Mouse (Mus musculus) hindbrain, embryonic 14.5 days (tissue): ENCODE data around the gene Notum. TPM values are rescaled to one million over a fixed set of nuclear protein-coding genes. Genes with fewer than 3 reads are reported as not detected.

Source experiments
- ATAC-seq: fragments of 200-750 bp; cut with Nextera tagmentation; 2 replicates; pipeline ENCODE4 v1.8.0; 2017; ENCODE audit warnings: moderate number of reproducible peaks, mild to moderate bottlenecking, moderate TSS enrichment, moderate library complexity; ENCODE audit not compliant: low FRiP score
- DNase-seq: peaks from one replicate; pipeline ENCODE4 v3.0.0-alpha.2; 2015; ENCODE audit warnings: low spot score
- H3K27ac ChIP-seq: fragments of 300-500 bp; sonication (generic); 2 replicates; pipeline ENCODE4 v1.5.1; 2014; ENCODE audit warnings: mild to moderate bottlenecking, moderate library complexity
- H3K27me3 ChIP-seq: fragments of 300-500 bp; sonication (generic); 2 replicates; pipeline ENCODE4 v1.6.1; 2014; ENCODE audit warnings: mild to moderate bottlenecking, low read length, mixed read lengths; ENCODE audit not compliant: control insufficient read depth, insufficient read depth
- H3K36me3 ChIP-seq: fragments of 300-500 bp; sonication (generic); replicated peaks from 2 replicates; pipeline ENCODE4 v1.6.1; 2014; ENCODE audit not compliant: control insufficient read depth, insufficient read depth
- H3K4me1 ChIP-seq: fragments of 300-500 bp; sonication (generic); replicated peaks from 2 replicates; pipeline ENCODE4 v1.6.1; 2014; ENCODE audit warnings: antibody characterized with exemption, low read length, mixed read lengths; ENCODE audit not compliant: control insufficient read depth, insufficient read depth
- H3K4me2 ChIP-seq: fragments of 300-500 bp; sonication (generic); replicated peaks from 2 replicates; pipeline ENCODE4 v1.6.1; 2014; ENCODE audit warnings: mild to moderate bottlenecking, moderate library complexity
- H3K4me3 ChIP-seq: fragments of 300-500 bp; sonication (generic); replicated peaks from 2 replicates; pipeline ENCODE4 v1.5.1; 2014; ENCODE audit warnings: mild to moderate bottlenecking, low read length
- H3K9ac ChIP-seq: fragments of 300-500 bp; sonication (generic); 2 replicates; pipeline ENCODE4 v1.6.1; 2014
- H3K9me3 ChIP-seq: fragments of 300-500 bp; sonication (generic); 2 replicates; pipeline ENCODE4 v1.6.1; 2016; ENCODE audit warnings: low read length; ENCODE audit not compliant: control insufficient read depth
- WGBS: fragments of 180-500 bp; shearing (Covaris S2); extraction: QIAGEN DNeasy Blood & Tissue Kit; methylation state at CpG from one replicate; pipeline ENCODE4 v1.1.7; 2014; 5-methylcytosine and 5-hydroxymethylcytosine counted together
- polyA plus RNA-seq: library from polyadenylated mRNA; unstranded; fragments of >200 nt; fragmentation: Nextera tagmentation; extraction: Ambion mirVana; gene quantifications from 2 replicates; pipeline ENCODE4 v1.2.1, GENCODE M21; 2014

The Notum gene
- polyA plus RNA-seq, 1 experiment from 2014 or later, result 2.2 TPM

- H3K27ac ChIP-seq, result peak within 1 kb of the TSS; percentile 66
- WGBS, result 19% methylated on average over 5 of the region's 5 CpGs
- peak within 1 kb of the TSS; percentile 95 for H3K4me2 ChIP-seq
- no peaks in the 10 kb centered on the region for H3K27me3 ChIP-seq
- peak within 1 kb of the TSS; percentile 76 for H3K4me3 ChIP-seq
- peaks cover 58% of the 10 kb centered on the region for H3K36me3 ChIP-seq
- H3K9me3 ChIP-seq, result no peaks in the 10 kb centered on the region
- peak within 1 kb of the TSS; percentile 69 for H3K9ac ChIP-seq
- ATAC-seq (peak; percentile 25; the same call in 1 of the 2 replicates), DNase-seq (no peak)
- H3K4me1 ChIP-seq, result peaks cover 31% of the 10 kb centered on the region
Measured at GRCm38 (mm10) chr11:120625152-120625775, 35.7 kb downstream of the Notum start, which contains the start of gene Sirt7. Gene Sirt7 (minus strand): TSS chr11:120625240.

GRCm38 (mm10) chr11:120624680-120625111 is 36.3 kb downstream of the Notum start:
- no peaks in the 10 kb centered on the region for H3K27me3 ChIP-seq
- under 1% methylated on average over 45 of the region's 53 CpGs for WGBS
- peak overlapping the region; percentile 76 for H3K4me3 ChIP-seq
- peaks cover 63% of the 10 kb centered on the region for H3K36me3 ChIP-seq
- peak overlapping the region; percentile 69 for H3K9ac ChIP-seq
- H3K4me1 ChIP-seq, result peaks cover 26% of the 10 kb centered on the region
- peak; percentile 81 for ATAC-seq
- H3K9me3 ChIP-seq, result no peaks in the 10 kb centered on the region
- H3K4me2 ChIP-seq, result peak overlapping the region; percentile 95
- peak overlapping the region; percentile 66 for H3K27ac ChIP-seq
- DNase-seq, result peak; percentile 83

- Histone ChIP-seq H3K9me3 (no peaks in the 10 kb centered on the region), H3K27ac (peak overlapping the region; percentile 66), H3K4me1 (peaks cover 20% of the 10 kb centered on the region), H3K4me2 (peak overlapping the region; percentile 95), H3K36me3 (peaks cover 64% of the 10 kb centered on the region), H3K4me3 (peak overlapping the region; percentile 76), H3K27me3 (no peaks in the 10 kb centered on the region), H3K9ac (peak overlapping the region; percentile 69)
- ATAC-seq, result no peak
- DNase-seq, result peak; percentile 45
- WGBS, result 13% methylated on average over 28 of the region's 30 CpGs
Measured at GRCm38 (mm10) chr11:120623961-120624679, 36.9 kb downstream of the Notum start.

- H3K9me3 ChIP-seq, result no peaks in the 10 kb centered on the region
- H3K4me3 ChIP-seq, result no peak overlapping the region
- H3K27me3 ChIP-seq, result no peaks in the 10 kb centered on the region
- WGBS, result 92% methylated on average over 6 of the region's 6 CpGs
- no peak overlapping the region for H3K9ac ChIP-seq
- no peak for DNase-seq
- H3K27ac ChIP-seq, result no peak overlapping the region
- H3K4me1 ChIP-seq, result peaks cover 20% of the 10 kb centered on the region
- H3K36me3 ChIP-seq, result peaks cover 66% of the 10 kb centered on the region
- ATAC-seq, result no peak
- H3K4me2 ChIP-seq, result no peak overlapping the region
Measured at GRCm38 (mm10) chr11:120622805-120623204, 38.2 kb downstream of the Notum start.

GRCm38 (mm10) chr11:120620195-120620594 is 40.8 kb downstream of the Notum start:
- no peak overlapping the region for H3K27ac ChIP-seq
- WGBS, result 95% methylated on average over 14 of the region's 14 CpGs
- peaks cover 33% of the 10 kb centered on the region for H3K4me1 ChIP-seq
- no peak overlapping the region for H3K4me3 ChIP-seq
- peaks cover 60% of the 10 kb centered on the region for H3K36me3 ChIP-seq
- no peaks in the 10 kb centered on the region for H3K27me3 ChIP-seq
- no peak overlapping the region for H3K9ac ChIP-seq
- ATAC-seq (no peak), DNase-seq (no peak)
- no peak overlapping the region for H3K4me2 ChIP-seq
- H3K9me3 ChIP-seq, result no peaks in the 10 kb centered on the region

GRCm38 (mm10) chr11:120618619-120619535 is 42.1 kb downstream of the Notum start:
- no peak overlapping the region for H3K4me2 ChIP-seq
- no peaks in the 10 kb centered on the region for H3K27me3 ChIP-seq
- H3K4me3 ChIP-seq, result no peak overlapping the region
- no peak for ATAC-seq
- H3K9ac ChIP-seq, result no peak overlapping the region
- no peak for DNase-seq
- 0 out of 2 replicates have a peak overlapping the region, but pooled peaks have one; percentile 4 for H3K27ac ChIP-seq
- H3K36me3 ChIP-seq, result peaks cover 67% of the 10 kb centered on the region
- H3K4me1 ChIP-seq, result peaks cover 25% of the 10 kb centered on the region
- WGBS, result 93% methylated on average over 25 of the region's 25 CpGs
- no peaks in the 10 kb centered on the region for H3K9me3 ChIP-seq

GRCm38 (mm10) chr11:120617519-120618112 is 43.4 kb downstream of the Notum start, which contains the start of gene Pcyt2:
Gene Pcyt2 (minus strand): TSS chr11:120617936.
- H3K9me3 ChIP-seq, result no peaks in the 10 kb centered on the region
- peaks cover 70% of the 10 kb centered on the region for H3K36me3 ChIP-seq
- DNase-seq (peak; percentile 92), ATAC-seq (peak; percentile 95)
- H3K9ac ChIP-seq, result peak within 1 kb of the TSS; percentile 78
- H3K4me3 ChIP-seq, result peak within 1 kb of the TSS; percentile 80
- peak within 1 kb of the TSS; percentile 80 for H3K4me2 ChIP-seq
- peak within 1 kb of the TSS; percentile 84 for H3K27ac ChIP-seq
- 1% methylated on average over 56 of the region's 56 CpGs for WGBS
- H3K4me1 ChIP-seq, result peaks cover 18% of the 10 kb centered on the region
- H3K27me3 ChIP-seq, result no peaks in the 10 kb centered on the region

GRCm38 (mm10) chr11:120616617-120617294 is 44.2 kb downstream of the Notum start:
- ATAC-seq (no peak), DNase-seq (no peak)
- Histone ChIP-seq H3K4me1 (peaks cover 18% of the 10 kb centered on the region), H3K27me3 (no peaks in the 10 kb centered on the region), H3K36me3 (peaks cover 72% of the 10 kb centered on the region), H3K27ac (peak overlapping the region; percentile 84), H3K9me3 (no peaks in the 10 kb centered on the region), H3K4me2 (peak overlapping the region; percentile 80), H3K4me3 (peak overlapping the region; percentile 80), H3K9ac (peak overlapping the region; percentile 78)
- WGBS, result 53% methylated on average over 4 of the region's 4 CpGs
